Mouse (Mus musculus): ENCODE data around the gene Gnao1. TPM values are rescaled to one million over a fixed set of nuclear protein-coding genes. Genes with fewer than 3 reads are reported as not detected.

The Gnao1 gene
- total RNA-seq, 2 experiments from 2014 or later = 949 to 978 TPM

Small RNAs within 50 kb of the gene (microRNA-seq; reads per million reads assigned to microRNA genes)
- 0 reads per million in 2 experiments for gene Gm24159

Other genes starting within 250 kb of the Gnao1 start
- gene Amfr, start 202.9 kb downstream of the Gnao1 start, total RNA-seq (2021) = 100 to 1,000 TPM; 119 to 126 TPM
- gene Nudt21, start 227.1 kb downstream of the Gnao1 start, total RNA-seq (2021) = 10 to 100 TPM; 52.5 to 53.9 TPM
- gene Ogfod1, start 227.2 kb downstream of the Gnao1 start, total RNA-seq (2021) = 10 to 100 TPM; 61.8 to 62.8 TPM

All from left cerebral cortex, postnatal 14 days (tissue).